Mouse (Mus musculus): ENCODE measurements at regions not wholly inside any gene's neighbourhood (a gene's known extent, or its start where the extent isn't known, plus 50 kb on each side); places are given as distances from the start of the nearest gene placed in this dataset.

DNA sequence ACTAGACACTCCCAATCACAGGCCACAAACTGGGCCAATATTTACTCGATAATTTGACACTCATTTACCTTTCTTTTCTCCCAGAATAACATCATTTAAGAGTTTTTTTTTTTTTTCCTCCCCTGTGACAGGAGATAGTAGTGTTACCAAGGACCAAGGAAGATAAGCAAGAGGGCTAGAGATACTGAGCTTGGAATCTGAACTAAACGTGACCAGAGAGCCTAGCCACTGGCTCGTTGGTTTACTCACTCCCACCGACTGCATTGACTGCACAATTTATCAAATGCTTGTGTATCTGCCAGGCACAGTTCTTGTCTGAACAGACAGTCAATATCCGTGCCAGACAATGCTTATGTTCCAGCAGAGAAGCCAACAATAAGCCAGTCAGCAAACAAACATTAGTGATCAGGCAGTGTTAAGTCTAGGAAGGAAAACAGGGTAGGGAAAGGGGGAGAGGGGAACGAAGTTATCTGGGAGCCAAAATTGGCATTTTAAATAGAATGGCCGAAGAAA, 213.3 kb downstream of the Sox4 start:
- Histone ChIP-seq H3K4me1 (ENCODE audit: control insufficient read depth, insufficient read depth, low read length) (no peaks in the 10 kb centered on the region), H3K27ac (ENCODE audit: insufficient read depth, low read length) (no peak overlapping the region), H3K4me3 (ENCODE audit: insufficient read depth, low read length) (no peak overlapping the region)
- no peak for TF ChIP-seq POLR2A (IDR thresholded peaks at IDR 0.05; ENCODE audit: extremely low read depth, insufficient read depth, low read length)
- no peak for TF ChIP-seq CTCF (IDR thresholded peaks at IDR 0.05; ENCODE audit: extremely low read depth, insufficient read depth, low read length)

DNA sequence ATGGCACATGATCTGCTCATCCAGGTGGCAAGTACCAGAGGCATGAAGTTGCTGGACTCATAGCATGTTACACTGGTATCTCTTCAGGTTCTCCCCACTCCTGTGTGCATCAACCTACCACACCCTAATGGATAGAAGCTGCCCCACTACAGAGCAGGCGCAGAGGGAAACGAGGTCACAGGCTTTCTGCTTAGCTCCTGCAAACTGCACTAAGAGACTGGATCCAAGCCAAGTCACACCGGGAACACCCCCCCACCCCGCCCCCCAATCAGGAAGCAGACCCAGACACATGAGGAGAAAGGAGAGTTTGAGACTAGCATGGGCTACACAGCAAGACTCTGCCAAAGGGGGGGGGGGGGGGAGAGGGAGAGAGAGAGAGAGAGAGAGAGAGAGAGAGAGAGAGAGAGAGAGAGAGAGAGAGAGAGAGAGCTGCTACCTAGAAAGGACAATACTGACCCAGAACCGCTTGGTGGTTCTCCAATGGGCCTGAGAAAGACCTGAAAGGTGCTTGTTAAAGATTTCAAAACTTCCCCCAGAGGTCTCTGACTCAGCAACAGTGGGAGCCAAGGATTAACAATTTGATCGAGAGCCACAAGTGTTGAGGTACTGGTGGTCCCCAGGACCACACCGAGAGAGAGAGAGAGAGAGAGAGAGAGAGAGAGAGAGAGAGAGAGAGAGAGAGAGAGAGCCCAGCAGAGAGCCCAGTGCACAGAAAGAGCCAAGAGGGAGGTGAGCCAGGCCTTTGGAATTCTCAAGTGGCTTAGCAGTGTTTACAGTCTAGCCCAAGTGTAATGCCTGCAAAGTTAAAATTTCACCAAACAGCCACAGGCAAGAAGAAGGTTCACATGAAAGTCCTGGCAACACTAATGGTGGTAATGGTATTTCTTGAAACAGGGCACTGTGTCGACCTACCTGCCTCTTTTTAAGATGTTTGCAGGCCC, 215.1 kb downstream of the Sox4 start:
- no peak for TF ChIP-seq POLR2A (IDR thresholded peaks at IDR 0.05; ENCODE audit: extremely low read depth, insufficient read depth, low read length)
- TF ChIP-seq CTCF (IDR thresholded peaks at IDR 0.05; ENCODE audit: extremely low read depth, insufficient read depth, low read length) = no peak
- no peak overlapping the region for H3K4me3 ChIP-seq (ENCODE audit: insufficient read depth, low read length)
- H3K27ac ChIP-seq (ENCODE audit: insufficient read depth, low read length) = no peak overlapping the region
- H3K4me1 ChIP-seq (ENCODE audit: control insufficient read depth, insufficient read depth, low read length) = no peaks in the 10 kb centered on the region

DNA sequence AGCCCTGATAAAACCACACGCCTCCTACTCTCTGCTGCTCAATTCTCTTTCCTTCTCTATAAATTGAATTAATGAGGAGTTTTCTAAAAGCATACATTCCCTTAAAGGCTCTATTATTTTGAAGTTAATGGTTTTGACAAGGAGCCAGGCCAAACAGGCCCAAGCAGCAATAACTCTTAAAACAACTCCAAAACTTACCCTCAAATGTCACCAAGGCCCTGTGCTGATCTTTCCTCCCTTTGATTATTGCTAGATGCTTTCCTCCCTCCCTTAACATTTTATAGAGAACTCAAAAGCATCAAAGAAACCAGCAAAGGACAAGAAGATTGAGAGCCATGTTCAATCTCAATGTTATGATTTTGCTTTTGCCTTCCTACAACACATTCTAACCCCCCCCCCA, 221.0 kb downstream of the Sox4 start:
- TF ChIP-seq CTCF (IDR thresholded peaks at IDR 0.05; ENCODE audit: extremely low read depth, insufficient read depth, low read length) (no peak), POLR2A (IDR thresholded peaks at IDR 0.05; ENCODE audit: extremely low read depth, insufficient read depth, low read length) (no peak)
- no peak overlapping the region for H3K27ac ChIP-seq (ENCODE audit: insufficient read depth, low read length)
- H3K4me1 ChIP-seq (ENCODE audit: control insufficient read depth, insufficient read depth, low read length) = no peaks in the 10 kb centered on the region
- H3K4me3 ChIP-seq (ENCODE audit: insufficient read depth, low read length) = no peak overlapping the region

DNA sequence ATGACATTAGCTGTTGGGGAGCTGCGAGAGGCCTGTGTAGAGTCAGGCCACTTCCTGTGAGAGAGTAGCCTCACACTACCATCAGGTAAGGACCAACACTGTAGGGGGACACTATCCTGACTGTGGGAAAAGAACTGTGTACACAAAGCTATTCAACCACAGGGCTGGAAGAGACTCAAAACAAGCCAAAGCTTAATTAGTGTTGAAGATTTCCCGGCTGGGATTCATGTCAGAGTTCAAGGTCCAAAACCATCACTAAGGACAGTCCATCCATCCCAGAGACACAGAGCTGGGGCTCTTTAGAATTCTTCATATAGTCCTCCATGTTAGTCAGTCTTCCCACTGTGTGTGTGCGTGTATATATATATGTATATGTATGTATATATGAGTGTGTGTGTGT, 221.5 kb downstream of the Sox4 start:
- TF ChIP-seq POLR2A (IDR thresholded peaks at IDR 0.05; ENCODE audit: extremely low read depth, insufficient read depth, low read length) (no peak), CTCF (IDR thresholded peaks at IDR 0.05; ENCODE audit: extremely low read depth, insufficient read depth, low read length) (no peak)
- Histone ChIP-seq H3K4me3 (ENCODE audit: insufficient read depth, low read length) (no peak overlapping the region), H3K27ac (ENCODE audit: insufficient read depth, low read length) (no peak overlapping the region), H3K4me1 (ENCODE audit: control insufficient read depth, insufficient read depth, low read length) (no peaks in the 10 kb centered on the region)

DNA sequence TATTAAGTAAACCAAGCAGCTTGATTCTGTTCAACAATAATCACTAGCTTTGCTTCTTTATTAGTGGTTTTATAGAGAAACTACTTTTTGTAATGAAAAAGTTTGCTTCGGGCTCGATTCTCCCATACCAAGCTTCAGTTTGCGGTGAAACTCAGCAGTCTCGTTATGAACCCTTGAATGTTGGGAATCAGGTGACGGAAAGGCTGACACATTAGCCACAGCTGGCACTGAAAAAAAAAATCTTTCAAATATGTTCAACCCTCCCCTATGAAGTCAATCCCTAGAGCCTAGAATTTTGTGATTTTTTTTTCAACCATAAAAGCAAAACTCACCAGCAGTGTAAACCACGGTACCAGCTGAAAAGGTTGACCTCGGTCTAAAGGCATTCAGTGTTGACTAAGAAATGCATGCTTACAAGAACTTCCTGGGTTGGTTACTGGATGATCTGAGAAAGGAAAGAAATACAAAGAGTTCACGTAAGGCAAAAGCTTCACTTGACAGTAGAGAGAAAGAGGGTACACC, 223.4 kb downstream of the Sox4 start:
- Histone ChIP-seq H3K27ac (ENCODE audit: insufficient read depth, low read length) (no peak overlapping the region), H3K4me1 (ENCODE audit: control insufficient read depth, insufficient read depth, low read length) (no peaks in the 10 kb centered on the region), H3K4me3 (ENCODE audit: insufficient read depth, low read length) (no peak overlapping the region)
- TF ChIP-seq POLR2A (IDR thresholded peaks at IDR 0.05; ENCODE audit: extremely low read depth, insufficient read depth, low read length) = no peak

DNA sequence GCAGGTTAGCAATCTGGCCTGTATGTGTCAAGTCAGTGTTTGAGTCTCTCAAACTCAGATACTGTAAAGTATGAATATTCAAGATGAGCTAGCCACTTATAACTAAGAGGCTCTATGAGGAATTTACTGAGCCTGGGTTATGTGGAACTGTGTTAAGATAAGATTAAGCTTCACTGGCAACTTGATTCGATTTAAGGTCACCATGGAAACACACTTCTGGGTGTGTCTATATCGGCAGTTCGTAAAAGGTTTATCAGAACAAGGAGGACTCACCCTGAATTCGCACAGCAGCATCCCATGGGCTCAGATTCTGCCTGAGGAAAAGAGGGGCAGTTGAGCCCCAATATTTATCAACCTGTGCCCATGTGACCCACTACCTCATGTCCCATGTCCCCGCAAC, 224.7 kb downstream of the Sox4 start:
- no peak overlapping the region for H3K27ac ChIP-seq (ENCODE audit: insufficient read depth, low read length)
- H3K4me3 ChIP-seq (ENCODE audit: insufficient read depth, low read length) = no peak overlapping the region
- H3K4me1 ChIP-seq (ENCODE audit: control insufficient read depth, insufficient read depth, low read length) = no peaks in the 10 kb centered on the region
- TF ChIP-seq CTCF (IDR thresholded peaks at IDR 0.05; ENCODE audit: extremely low read depth, insufficient read depth, low read length) (no peak), POLR2A (IDR thresholded peaks at IDR 0.05; ENCODE audit: extremely low read depth, insufficient read depth, low read length) (no peak)

DNA sequence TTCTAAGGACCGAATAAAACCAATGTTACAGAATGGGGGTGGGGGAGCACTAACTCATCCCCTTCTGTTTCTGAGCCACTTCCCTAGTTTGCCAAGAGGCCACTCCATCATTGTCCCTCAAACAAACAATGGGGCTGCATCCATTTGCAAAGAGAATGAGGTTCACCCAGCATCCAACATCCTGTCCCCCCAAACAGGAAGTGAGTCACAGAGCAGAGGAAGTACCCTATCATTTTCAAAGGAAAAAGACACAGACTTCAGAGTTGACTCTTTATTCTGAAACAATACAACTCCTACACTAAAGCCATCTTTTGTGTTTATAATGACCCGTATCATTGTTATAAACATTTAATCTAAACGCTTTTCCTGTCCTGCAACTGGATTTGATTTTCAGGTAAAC, 229.2 kb downstream of the Sox4 start:
- TF ChIP-seq POLR2A (IDR thresholded peaks at IDR 0.05; ENCODE audit: extremely low read depth, insufficient read depth, low read length) (no peak), CTCF (IDR thresholded peaks at IDR 0.05; ENCODE audit: extremely low read depth, insufficient read depth, low read length) (no peak)
- Histone ChIP-seq H3K4me3 (ENCODE audit: insufficient read depth, low read length) (no peak overlapping the region), H3K4me1 (ENCODE audit: control insufficient read depth, insufficient read depth, low read length) (peaks cover 3% of the 10 kb centered on the region), H3K27ac (ENCODE audit: insufficient read depth, low read length) (no peak overlapping the region)

DNA sequence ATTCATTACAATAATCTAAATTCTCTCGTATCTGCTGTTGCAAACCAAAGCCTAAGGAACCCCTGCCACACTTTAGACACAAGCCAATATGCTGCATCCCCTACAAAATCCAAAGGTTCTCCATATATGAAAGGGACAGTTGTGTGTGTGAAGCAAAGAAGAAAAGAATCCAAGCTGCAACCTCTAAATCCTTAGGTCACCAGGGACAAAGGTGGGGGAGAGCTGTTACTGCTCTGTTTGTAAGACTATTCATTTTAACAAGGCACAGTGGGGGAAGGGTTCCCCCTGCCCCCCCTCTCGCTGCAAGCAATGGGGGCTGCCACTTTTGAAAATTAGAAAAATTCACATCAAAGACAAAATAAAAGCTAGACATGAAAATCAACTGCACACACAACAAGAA, 231.4 kb downstream of the Sox4 start:
- no peak for TF ChIP-seq CTCF (IDR thresholded peaks at IDR 0.05; ENCODE audit: extremely low read depth, insufficient read depth, low read length)
- no peak for TF ChIP-seq POLR2A (IDR thresholded peaks at IDR 0.05; ENCODE audit: extremely low read depth, insufficient read depth, low read length)
- Histone ChIP-seq H3K27ac (ENCODE audit: insufficient read depth, low read length) (no peak overlapping the region), H3K4me3 (ENCODE audit: insufficient read depth, low read length) (no peak overlapping the region), H3K4me1 (ENCODE audit: control insufficient read depth, insufficient read depth, low read length) (peaks cover 4% of the 10 kb centered on the region)

DNA sequence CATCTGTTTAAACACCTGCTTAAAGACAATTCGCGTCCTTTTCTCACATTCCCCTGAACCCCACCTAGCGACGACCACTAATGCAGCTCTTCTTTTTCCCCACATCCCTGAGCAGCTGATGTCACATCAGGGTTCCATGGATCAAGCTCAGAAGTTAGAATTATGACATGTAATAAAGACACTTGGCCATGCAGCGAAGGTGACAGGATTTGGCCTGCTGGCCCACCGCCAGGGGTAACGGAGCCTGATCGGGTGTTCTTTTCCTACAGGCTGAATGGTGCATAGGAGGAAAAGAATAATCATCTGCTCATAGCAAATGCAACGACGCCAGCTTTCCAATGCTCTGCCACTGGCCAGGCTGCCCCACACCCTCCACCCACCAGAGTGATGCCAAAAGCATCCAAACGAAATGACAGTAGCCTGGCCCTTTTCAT, 231.9 kb downstream of the Sox4 start:
- peaks cover 4% of the 10 kb centered on the region for H3K4me1 ChIP-seq (ENCODE audit: control insufficient read depth, insufficient read depth, low read length)
- TF ChIP-seq POLR2A (IDR thresholded peaks at IDR 0.05; ENCODE audit: extremely low read depth, insufficient read depth, low read length) (no peak), CTCF (IDR thresholded peaks at IDR 0.05; ENCODE audit: extremely low read depth, insufficient read depth, low read length) (no peak)
- no peak overlapping the region for H3K27ac ChIP-seq (ENCODE audit: insufficient read depth, low read length)
- no peak overlapping the region for H3K4me3 ChIP-seq (ENCODE audit: insufficient read depth, low read length)

Data from cortical plate, adult 2 months (tissue).